Mouse (Mus musculus) midbrain, postnatal 0 days (tissue): ENCODE results near the gene Ccnd1. TPM values are rescaled to one million over a fixed set of nuclear protein-coding genes. Genes with fewer than 3 reads are reported as not detected.

Experiments used
- ATAC-seq: fragments of 200-750 bp; cut with Nextera tagmentation; 2 replicates; pipeline ENCODE4 v1.8.0; 2017; ENCODE audit warnings: moderate number of reproducible peaks, mild to moderate bottlenecking, moderate TSS enrichment, moderate library complexity; ENCODE audit not compliant: low FRiP score
- DNase-seq: peaks from one replicate; pipeline ENCODE4 v3.0.0-alpha.2; 2015; ENCODE audit warnings: low spot score
- H3K27ac ChIP-seq: fragments of 300-500 bp; sonication (generic); 2 replicates; pipeline ENCODE4 v1.5.1; 2014; ENCODE audit warnings: low read depth, mild to moderate bottlenecking, low read length, mixed read lengths
- H3K27me3 ChIP-seq: fragments of 300-500 bp; sonication (generic); 2 replicates; pipeline ENCODE4 v1.6.1; 2014; ENCODE audit warnings: low read length, control low read depth, mixed read lengths; ENCODE audit not compliant: insufficient read depth
- H3K36me3 ChIP-seq: fragments of 300-500 bp; sonication (generic); 2 replicates; pipeline ENCODE4 v1.6.1; 2014; ENCODE audit warnings: low read length, control low read depth, mixed read lengths; ENCODE audit not compliant: insufficient read depth
- H3K4me1 ChIP-seq: fragments of 300-500 bp; sonication (generic); 2 replicates; pipeline ENCODE4 v1.6.1; 2014; ENCODE audit warnings: mild to moderate bottlenecking, control low read depth, antibody characterized with exemption, low read length, mixed read lengths; ENCODE audit not compliant: insufficient read depth
- H3K4me2 ChIP-seq: fragments of 300-500 bp; sonication (generic); 2 replicates; pipeline ENCODE4 v1.6.1; 2014; ENCODE audit warnings: low read depth, mild to moderate bottlenecking, low read length, mixed read lengths; ENCODE audit not compliant: poor library complexity, severe bottlenecking
- H3K4me3 ChIP-seq: fragments of 300-500 bp; sonication (generic); 2 replicates; pipeline ENCODE4 v1.5.1; 2014; ENCODE audit warnings: low read depth, mild to moderate bottlenecking, low read length, moderate library complexity
- H3K9ac ChIP-seq: fragments of 300-500 bp; sonication (generic); replicated peaks from 2 replicates; pipeline ENCODE4 v1.6.1; 2014; ENCODE audit warnings: mild to moderate bottlenecking, low read length, moderate library complexity, mixed read lengths; ENCODE audit not compliant: poor library complexity, severe bottlenecking
- H3K9me3 ChIP-seq: fragments of 300-500 bp; sonication (generic); 2 replicates; pipeline ENCODE4 v1.6.1; 2016; ENCODE audit warnings: low read length, control low read depth
- CTCF ChIP-seq: IDR thresholded peaks from 2 replicates; pipeline ENCODE4 v1.5.1; 2016; ENCODE audit warnings: antibody characterized with exemption, mild to moderate bottlenecking
- WGBS: fragments of 180-500 bp; shearing (Covaris S2); extraction: QIAGEN DNeasy Blood & Tissue Kit; methylation state at CpG from one replicate; pipeline ENCODE4 v1.1.7; 2014; 5-methylcytosine and 5-hydroxymethylcytosine counted together
- polyA plus RNA-seq: library from polyadenylated mRNA; unstranded; fragments of >200 nt; fragmentation: Nextera tagmentation; extraction: Ambion mirVana; gene quantifications from 2 replicates; pipeline ENCODE4 v1.2.1, GENCODE M21; 2015
- total RNA-seq: library from RNA; depleted of rRNA; stranded (reverse); fragments of >200 nt; gene quantifications from 2 replicates; pipeline ENCODE4 v1.2.3, GENCODE M21; 2014

Ccnd1 gene
- total and polyA plus RNA-seq, 2 experiments from 2014 or later = 18.5 to 32.8 TPM

- DNase-seq (peak; percentile 90), ATAC-seq (peak; percentile 57)
- no peaks in the 10 kb centered on the region for H3K9me3 ChIP-seq
- H3K27ac ChIP-seq = peak overlapping the region; percentile 51
- H3K36me3 ChIP-seq = no peaks in the 10 kb centered on the region
- peak overlapping the region; percentile 39; the same call in 1 of the 2 replicates for H3K9ac ChIP-seq
- under 1% methylated on average over 39 of the region's 39 CpGs for WGBS
- TF ChIP-seq CTCF = 0 out of 2 replicates have a peak, but pooled peaks have one; percentile 1
- H3K4me3 ChIP-seq = peak overlapping the region; percentile 42
- peaks cover 13% of the 10 kb centered on the region for H3K4me1 ChIP-seq
- peaks cover 37% of the 10 kb centered on the region for H3K27me3 ChIP-seq
- H3K4me2 ChIP-seq = peak overlapping the region; percentile 93
These were observed 1.6 kb upstream of the Ccnd1 start for GRCm38 (mm10) chr7:144941242-144941831.

GRCm38 (mm10) chr7:144940585-144940984, 860 bp upstream of the Ccnd1 start:
- no peak overlapping the region for H3K9ac ChIP-seq
- peak overlapping the region; percentile 42; the same call in 1 of the 2 replicates for H3K4me3 ChIP-seq
- H3K4me1 ChIP-seq = peaks cover 13% of the 10 kb centered on the region
- no peak for ATAC-seq
- no peak for DNase-seq
- no peak overlapping the region for H3K27ac ChIP-seq
- no peaks in the 10 kb centered on the region for H3K36me3 ChIP-seq
- peak overlapping the region; percentile 84 for H3K4me2 ChIP-seq
- no peaks in the 10 kb centered on the region for H3K9me3 ChIP-seq
- TF ChIP-seq CTCF = no peak
- 2% methylated on average over 11 of the region's 11 CpGs for WGBS
- H3K27me3 ChIP-seq = peaks cover 37% of the 10 kb centered on the region

- Histone ChIP-seq H3K36me3 (no peaks in the 10 kb centered on the region), H3K27me3 (peaks cover 37% of the 10 kb centered on the region), H3K4me3 (peak overlapping the region; percentile 42), H3K27ac (no peak overlapping the region), H3K9me3 (no peaks in the 10 kb centered on the region), H3K4me1 (peaks cover 13% of the 10 kb centered on the region), H3K4me2 (peak overlapping the region; percentile 84), H3K9ac (no peak overlapping the region)
- no peak for TF ChIP-seq CTCF
- 0% methylated on average over 20 of the region's 22 CpGs for WGBS
- DNase-seq (no peak), ATAC-seq (no peak)
These were observed 362 bp upstream of the Ccnd1 start for GRCm38 (mm10) chr7:144940003-144940571.

GRCm38 (mm10) chr7:144938661-144939343, 923 bp downstream of the Ccnd1 start:
- Histone ChIP-seq H3K9me3 (no peaks in the 10 kb centered on the region), H3K4me2 (peak overlapping the region; percentile 84), H3K27me3 (peaks cover 34% of the 10 kb centered on the region), H3K36me3 (0 out of 2 replicates have a peak, but pooled peaks cover 2% of the 10 kb centered on the region), H3K27ac (no peak overlapping the region), H3K4me1 (peaks cover 13% of the 10 kb centered on the region), H3K9ac (peak overlapping the region; percentile 54), H3K4me3 (peak overlapping the region; percentile 42)
- DNase-seq = no peak
- WGBS = under 1% methylated on average over 32 of the region's 32 CpGs
- no peak for ATAC-seq
- no peak for TF ChIP-seq CTCF

- peak overlapping the region; percentile 84 for H3K4me2 ChIP-seq
- peaks cover 12% of the 10 kb centered on the region for H3K4me1 ChIP-seq
- H3K9ac ChIP-seq = peak overlapping the region; percentile 51
- H3K27ac ChIP-seq = no peak overlapping the region
- H3K27me3 ChIP-seq = peaks cover 29% of the 10 kb centered on the region
- DNase-seq (no peak), ATAC-seq (no peak; the same call in 1 of the 2 replicates)
- H3K36me3 ChIP-seq = 0 out of 2 replicates have a peak, but pooled peaks cover 2% of the 10 kb centered on the region
- no peaks in the 10 kb centered on the region for H3K9me3 ChIP-seq
- under 1% methylated on average over 39 of the region's 39 CpGs for WGBS
- no peak for TF ChIP-seq CTCF
- H3K4me3 ChIP-seq = peak overlapping the region; percentile 42
These were observed 1.7 kb downstream of the Ccnd1 start for GRCm38 (mm10) chr7:144937899-144938517.
